Mouse (Mus musculus) limb, embryonic 14.5 days (tissue): ENCODE results near the gene Ulk3. TPM values are rescaled to one million over a fixed set of nuclear protein-coding genes. Genes with fewer than 3 reads are reported as not detected.

Experiments
- ATAC-seq: fragments of 200-750 bp; cut with Nextera tagmentation; 2 replicates; pipeline ENCODE4 v1.8.0; 2017; ENCODE audit warnings: low read depth, moderate number of reproducible peaks, moderate TSS enrichment; ENCODE audit not compliant: low FRiP score
- DNase-seq: peaks from one replicate; pipeline ENCODE4 v3.0.0-alpha.2; 2015; ENCODE audit warnings: low spot score
- H3K27ac ChIP-seq: fragments of 300-500 bp; sonication (generic); replicated peaks from 2 replicates; pipeline ENCODE4 v1.5.1; 2014; ENCODE audit warnings: low read depth, mild to moderate bottlenecking, low read length, moderate library complexity, mixed read lengths
- H3K27me3 ChIP-seq: fragments of 300-500 bp; sonication (generic); 2 replicates; pipeline ENCODE4 v1.6.1; 2014; ENCODE audit warnings: low read length, mixed read lengths; ENCODE audit not compliant: control insufficient read depth, insufficient read depth
- H3K36me3 ChIP-seq: fragments of 300-500 bp; sonication (generic); 2 replicates; pipeline ENCODE4 v1.6.1; 2014; ENCODE audit warnings: mild to moderate bottlenecking, low read length, moderate library complexity, mixed read lengths; ENCODE audit not compliant: control insufficient read depth, insufficient read depth
- H3K4me1 ChIP-seq: fragments of 300-500 bp; sonication (generic); 2 replicates; pipeline ENCODE4 v1.6.1; 2014; ENCODE audit warnings: antibody characterized with exemption, low read length, mixed read lengths; ENCODE audit not compliant: control insufficient read depth, insufficient read depth
- H3K4me2 ChIP-seq: fragments of 300-500 bp; sonication (generic); replicated peaks from 2 replicates; pipeline ENCODE4 v1.6.1; 2014; ENCODE audit warnings: low read depth, mild to moderate bottlenecking, low read length, moderate library complexity; ENCODE audit not compliant: severe bottlenecking
- H3K4me3 ChIP-seq: fragments of 300-500 bp; sonication (generic); replicated peaks from 2 replicates; pipeline ENCODE4 v1.5.1; 2014; ENCODE audit warnings: low read length
- H3K9ac ChIP-seq: fragments of 300-500 bp; sonication (generic); 2 replicates; pipeline ENCODE4 v1.6.1; 2014; ENCODE audit warnings: mild to moderate bottlenecking, low read depth, low read length, moderate library complexity; ENCODE audit not compliant: severe bottlenecking
- H3K9me3 ChIP-seq: fragments of 300-500 bp; sonication (generic); 2 replicates; pipeline ENCODE4 v1.6.1; 2016; ENCODE audit warnings: low read length; ENCODE audit not compliant: control insufficient read depth
- POLR2A ChIP-seq: fragments of 200-500 bp; IDR thresholded peaks from 2 replicates; pipeline ENCODE4 v1.8.0; 2012; ENCODE audit warnings: inconsistent platforms, mild to moderate bottlenecking, moderate library complexity, borderline replicate concordance; ENCODE audit not compliant: insufficient read depth, insufficient read length; ENCODE audit errors: extremely low read depth
- WGBS: fragments of 180-500 bp; shearing (Covaris S2); extraction: QIAGEN DNeasy Blood & Tissue Kit; methylation state at CpG from one replicate; pipeline ENCODE4 v1.1.7; 2014; 5-methylcytosine and 5-hydroxymethylcytosine counted together
- polyA plus RNA-seq, 2 experiments: library from polyadenylated mRNA; depleted of rRNA in 1 of 2; stranded (reverse) in 1 of 2; unstranded in 1 of 2; fragments of >200 nt; fragmentation: Nextera tagmentation in 1 of 2; extraction: Ambion mirVana in 1 of 2; gene quantifications; 2 replicates each; pipeline versions ENCODE4 v1.2.1 to v1.2.3; 2012 to 2014

Gene Ulk3
- polyA plus RNA-seq, 2 experiments: 13.1 to 41.7 TPM

DNA sequence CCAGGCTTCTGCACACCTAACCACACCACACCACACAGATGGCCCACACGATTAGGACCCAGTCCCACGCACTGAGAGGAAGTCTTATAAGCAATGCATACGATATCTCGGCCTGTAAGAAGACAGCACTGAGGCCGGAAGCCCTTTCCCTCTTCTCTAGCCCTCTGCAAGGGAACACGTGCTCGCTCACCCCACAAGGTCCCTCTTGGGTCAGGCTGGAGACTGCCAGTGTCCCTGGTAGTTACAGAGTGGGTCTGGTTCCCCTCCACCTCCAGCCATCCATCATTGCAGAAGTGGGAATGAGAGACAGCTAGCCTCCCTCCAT is 54.6 kb downstream of the Ulk3 start:
- Histone ChIP-seq H3K9ac (peak overlapping the region; percentile 98), H3K4me2 (peak overlapping the region; percentile 71), H3K4me3 (peak overlapping the region; percentile 95), H3K27ac (no peak overlapping the region), H3K27me3 (no peaks in the 10 kb centered on the region), H3K4me1 (peaks cover 47% of the 10 kb centered on the region), H3K9me3 (no peaks in the 10 kb centered on the region), H3K36me3 (peaks cover 8% of the 10 kb centered on the region)
- ATAC-seq: no peak
- WGBS: 34% methylated on average over 7 of the region's 7 CpGs
- no peak for DNase-seq
- no peak for TF ChIP-seq POLR2A

GRCm38 (mm10) chr9:57644442-57644943 is 55.2 kb downstream of the Ulk3 start:
- Histone ChIP-seq H3K9ac (peak overlapping the region; percentile 98), H3K36me3 (peaks cover 8% of the 10 kb centered on the region), H3K4me1 (peaks cover 40% of the 10 kb centered on the region), H3K9me3 (no peaks in the 10 kb centered on the region), H3K27me3 (no peaks in the 10 kb centered on the region), H3K27ac (peak overlapping the region; percentile 93), H3K4me3 (peak overlapping the region; percentile 95), H3K4me2 (peak overlapping the region; percentile 71)
- WGBS: 2% methylated on average over 11 of the region's 18 CpGs
- TF ChIP-seq POLR2A: no peak
- DNase-seq (peak; percentile 40), ATAC-seq (no peak)

DNA sequence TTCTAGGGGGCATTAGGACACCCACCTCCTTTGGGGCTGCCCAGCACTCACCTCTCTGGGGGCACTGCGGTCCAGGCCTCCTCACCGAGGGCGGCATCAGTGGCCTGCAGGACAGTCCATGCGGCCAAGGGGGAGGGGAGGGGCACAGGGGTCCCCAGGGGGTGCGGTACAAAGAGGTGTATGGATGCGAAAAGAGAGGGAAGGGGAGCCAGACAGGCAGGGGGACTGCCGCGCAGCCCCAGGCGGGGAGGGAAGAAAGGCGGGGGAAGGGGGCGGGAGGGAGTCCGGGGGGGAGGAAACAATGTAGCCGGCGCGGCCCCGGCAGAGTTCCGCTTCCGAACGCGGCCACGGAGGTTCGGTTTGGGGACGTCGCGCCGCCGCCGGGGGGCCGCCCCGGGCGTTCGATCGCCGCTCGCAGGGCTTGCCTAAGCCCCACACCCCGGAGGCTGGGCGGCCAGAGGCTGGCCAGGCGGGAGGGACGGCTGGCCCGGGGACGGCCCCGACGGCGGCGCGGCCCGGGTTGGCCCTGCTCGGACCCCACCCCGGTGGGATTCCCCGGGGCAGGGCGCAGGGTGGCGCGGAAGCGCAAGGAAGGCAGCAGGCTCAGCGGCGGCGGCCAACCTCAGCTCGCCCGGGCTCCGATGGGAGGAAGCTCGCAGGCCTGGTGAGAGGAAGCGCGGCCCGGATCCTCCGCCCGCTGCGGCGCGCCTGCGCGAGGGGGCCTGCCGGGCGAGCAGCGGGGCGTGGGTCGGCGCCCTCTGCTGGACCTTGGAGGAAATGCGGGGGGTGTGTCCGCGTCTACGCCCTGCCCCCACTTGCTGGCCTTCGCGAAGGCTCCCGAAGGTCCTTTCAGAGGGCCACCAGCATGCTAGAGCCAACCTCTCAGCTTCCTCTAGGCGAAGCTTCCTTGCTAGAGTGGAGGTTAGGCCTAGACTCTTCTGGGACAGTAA is 56.0 kb downstream of the Ulk3 start:
- Histone ChIP-seq H3K9me3 (no peaks in the 10 kb centered on the region), H3K4me3 (peak overlapping the region; percentile 95), H3K9ac (peak overlapping the region; percentile 98), H3K27me3 (no peaks in the 10 kb centered on the region), H3K4me2 (peak overlapping the region; percentile 71), H3K4me1 (peaks cover 33% of the 10 kb centered on the region), H3K27ac (peak overlapping the region; percentile 93), H3K36me3 (peaks cover 8% of the 10 kb centered on the region)
- peak; percentile 91 for ATAC-seq
- DNase-seq: peak; percentile 85
- TF ChIP-seq POLR2A: 0 out of 2 replicates have a peak, but pooled peaks have one; percentile 49
- WGBS: 1% methylated on average over 25 of the region's 85 CpGs

Other genes starting within 250 kb of the Ulk3 start
- 32.1 and 32.8 TPM in 2 replicates for gene Ppcdc, start 149.3 kb upstream of the Ulk3 start, polyA plus RNA-seq (2012; rRNA removed)
- 22.1 and 27.5 TPM in 2 replicates for gene Ppcdc, start 149.3 kb upstream of the Ulk3 start, polyA plus RNA-seq (2014; fragmentation: Nextera tagmentation; extraction: Ambion mirVana)
- gene Scamp5, start 121.4 kb upstream of the Ulk3 start, polyA plus RNA-seq (2012; rRNA removed): 33.8 and 45.3 TPM in 2 replicates
- 10.0 and 12.5 TPM in 2 replicates for gene Scamp5, start 121.4 kb upstream of the Ulk3 start, polyA plus RNA-seq (2014; fragmentation: Nextera tagmentation; extraction: Ambion mirVana)
- 0.60 and 0.74 TPM in 2 replicates for gene Rpp25, start 85.4 kb upstream of the Ulk3 start, polyA plus RNA-seq (2012; rRNA removed)
- gene Rpp25, start 85.4 kb upstream of the Ulk3 start, polyA plus RNA-seq (2014; fragmentation: Nextera tagmentation; extraction: Ambion mirVana): 0.94 and 1.5 TPM in 2 replicates
- 168 and 174 TPM in 2 replicates for gene Cox5a, start 68.2 kb upstream of the Ulk3 start, polyA plus RNA-seq (2012; rRNA removed)
- 436 and 466 TPM in 2 replicates for gene Cox5a, start 68.2 kb upstream of the Ulk3 start, polyA plus RNA-seq (2014; fragmentation: Nextera tagmentation; extraction: Ambion mirVana)
- gene Fam219b, start 51.9 kb upstream of the Ulk3 start, polyA plus RNA-seq (2012; rRNA removed): 16.2 and 19.0 TPM in 2 replicates
- gene Fam219b, start 51.9 kb upstream of the Ulk3 start, polyA plus RNA-seq (2014; fragmentation: Nextera tagmentation; extraction: Ambion mirVana): 25.2 and 27.0 TPM in 2 replicates
- 51.0 and 55.6 TPM in 2 replicates for gene Mpi, start 36.7 kb upstream of the Ulk3 start, polyA plus RNA-seq (2012; rRNA removed)
- 34.4 and 37.5 TPM in 2 replicates for gene Mpi, start 36.7 kb upstream of the Ulk3 start, polyA plus RNA-seq (2014; fragmentation: Nextera tagmentation; extraction: Ambion mirVana)
- 75.3 and 99.2 TPM in 2 replicates for gene Scamp2, start 28.5 kb upstream of the Ulk3 start, polyA plus RNA-seq (2012; rRNA removed)
- 81.7 and 82.5 TPM in 2 replicates for gene Scamp2, start 28.5 kb upstream of the Ulk3 start, polyA plus RNA-seq (2014; fragmentation: Nextera tagmentation; extraction: Ambion mirVana)
- gene Cplx3, start 16.8 kb downstream of the Ulk3 start, polyA plus RNA-seq (2012; rRNA removed): 0.03 TPM in 1 of 2 replicates, not detected in the other
- not detected in 2 replicates for gene Cplx3, start 16.8 kb downstream of the Ulk3 start, polyA plus RNA-seq (2014; fragmentation: Nextera tagmentation; extraction: Ambion mirVana)
- 0.09 TPM in 1 of 2 replicates, not detected in the other for gene Lman1l, start 31.3 kb downstream of the Ulk3 start, polyA plus RNA-seq (2012; rRNA removed)
- not detected in 2 replicates for gene Lman1l, start 31.3 kb downstream of the Ulk3 start, polyA plus RNA-seq (2014; fragmentation: Nextera tagmentation; extraction: Ambion mirVana)
- gene Csk, start 64.2 kb downstream of the Ulk3 start, polyA plus RNA-seq (2012; rRNA removed): 88.5 and 91.4 TPM in 2 replicates
- gene Csk, start 64.2 kb downstream of the Ulk3 start, polyA plus RNA-seq (2014; fragmentation: Nextera tagmentation; extraction: Ambion mirVana): 28.1 and 29.7 TPM in 2 replicates
- gene Cyp1a2, start 94.3 kb downstream of the Ulk3 start, polyA plus RNA-seq (2012; rRNA removed): not detected in 2 replicates
- gene Cyp1a2, start 94.3 kb downstream of the Ulk3 start, polyA plus RNA-seq (2014; fragmentation: Nextera tagmentation; extraction: Ambion mirVana): not detected in 2 replicates
- gene Cyp1a1, start 98.5 kb downstream of the Ulk3 start, polyA plus RNA-seq (2012; rRNA removed): 0.03 and 0.04 TPM in 2 replicates
- gene Cyp1a1, start 98.5 kb downstream of the Ulk3 start, polyA plus RNA-seq (2014; fragmentation: Nextera tagmentation; extraction: Ambion mirVana): not detected in 2 replicates
- 21.0 and 24.4 TPM in 2 replicates for gene Edc3, start 119.1 kb downstream of the Ulk3 start, polyA plus RNA-seq (2012; rRNA removed)
- 25.7 and 27.7 TPM in 2 replicates for gene Edc3, start 119.1 kb downstream of the Ulk3 start, polyA plus RNA-seq (2014; fragmentation: Nextera tagmentation; extraction: Ambion mirVana)
- gene Clk3, start 176.4 kb downstream of the Ulk3 start, polyA plus RNA-seq (2012; rRNA removed): 133 and 146 TPM in 2 replicates
- gene Clk3, start 176.4 kb downstream of the Ulk3 start, polyA plus RNA-seq (2014; fragmentation: Nextera tagmentation; extraction: Ambion mirVana): 56.1 and 76.3 TPM in 2 replicates
- gene Arid3b, start 247.3 kb downstream of the Ulk3 start, polyA plus RNA-seq (2012; rRNA removed): 6.6 and 8.9 TPM in 2 replicates
- gene Arid3b, start 247.3 kb downstream of the Ulk3 start, polyA plus RNA-seq (2014; fragmentation: Nextera tagmentation; extraction: Ambion mirVana): 2.9 and 6.3 TPM in 2 replicates